Mouse (Mus musculus) cortical plate, adult 2 months (tissue): ENCODE results near the gene Plekhh2. TPM values are rescaled to one million over a fixed set of nuclear protein-coding genes. Genes with fewer than 3 reads are reported as not detected.

ENCODE experiments used
- H3K27ac ChIP-seq: fragments of 200-500 bp; 2 replicates; pipeline ENCODE4 v1.5.1; 2012; ENCODE audit warnings: low read length, control low read depth, inconsistent platforms; ENCODE audit not compliant: insufficient read depth
- H3K4me1 ChIP-seq: fragments of 200-500 bp; 2 replicates; pipeline ENCODE4 v1.6.1; 2011; ENCODE audit warnings: low read length; ENCODE audit not compliant: control insufficient read depth, insufficient read depth
- H3K4me3 ChIP-seq: fragments of 200-500 bp; 2 replicates; pipeline ENCODE4 v1.5.1; 2011; ENCODE audit warnings: mild to moderate bottlenecking, low read length, control low read depth; ENCODE audit not compliant: insufficient read depth
- CTCF ChIP-seq: fragments of 200-500 bp; IDR thresholded peaks from 2 replicates; pipeline ENCODE4 v1.5.1; 2011; ENCODE audit warnings: mild to moderate bottlenecking, control low read depth, low read length; ENCODE audit not compliant: insufficient read depth; ENCODE audit errors: extremely low read depth
- POLR2A ChIP-seq: fragments of 200-500 bp; IDR thresholded peaks from 2 replicates; pipeline ENCODE4 v1.6.1; 2011; ENCODE audit warnings: mild to moderate bottlenecking, low read length, control low read depth; ENCODE audit not compliant: insufficient read depth; ENCODE audit errors: extremely low read depth
- polyA plus RNA-seq: library from polyadenylated mRNA; depleted of rRNA; stranded (reverse); fragments of >200 nt; gene quantifications from 2 replicates; pipeline ENCODE4 v1.2.3, GENCODE M21; 2012

The Plekhh2 gene
- polyA plus RNA-seq, 1 experiment = 4.8 TPM

GRCm38 (mm10) chr17:84568807-84569206, 57.1 kb downstream of the Plekhh2 start:
- no peak overlapping the region for H3K4me3 ChIP-seq
- no peak overlapping the region for H3K27ac ChIP-seq
- no peaks in the 10 kb centered on the region for H3K4me1 ChIP-seq
- no peak for TF ChIP-seq POLR2A
- no peak for TF ChIP-seq CTCF

- no peak for TF ChIP-seq CTCF
- Histone ChIP-seq H3K4me1 (no peaks in the 10 kb centered on the region), H3K27ac (no peak overlapping the region), H3K4me3 (no peak overlapping the region)
Measured at GRCm38 (mm10) chr17:84569770-84570169, 58.1 kb downstream of the Plekhh2 start.

- Histone ChIP-seq H3K4me3 (no peak overlapping the region), H3K4me1 (no peaks in the 10 kb centered on the region), H3K27ac (no peak overlapping the region)
- TF ChIP-seq CTCF = no peak
- TF ChIP-seq POLR2A = no peak
Measured at GRCm38 (mm10) chr17:84571629-84572028, 59.9 kb downstream of the Plekhh2 start.

GRCm38 (mm10) chr17:84573305-84573704, 61.6 kb downstream of the Plekhh2 start:
- H3K4me3 ChIP-seq = no peak overlapping the region
- H3K27ac ChIP-seq = no peak overlapping the region
- no peak for TF ChIP-seq CTCF
- TF ChIP-seq POLR2A = no peak
- H3K4me1 ChIP-seq = no peaks in the 10 kb centered on the region

- Histone ChIP-seq H3K27ac (no peak overlapping the region), H3K4me3 (no peak overlapping the region), H3K4me1 (no peaks in the 10 kb centered on the region)
- no peak for TF ChIP-seq POLR2A
- TF ChIP-seq CTCF = no peak
Measured at GRCm38 (mm10) chr17:84573940-84574339, 62.2 kb downstream of the Plekhh2 start.

GRCm38 (mm10) chr17:84575108-84575507, 63.4 kb downstream of the Plekhh2 start:
- Histone ChIP-seq H3K4me3 (no peak overlapping the region), H3K4me1 (no peaks in the 10 kb centered on the region), H3K27ac (no peak overlapping the region)
- TF ChIP-seq CTCF = no peak
- no peak for TF ChIP-seq POLR2A

- Histone ChIP-seq H3K27ac (no peak overlapping the region), H3K4me1 (peaks cover 3% of the 10 kb centered on the region; the same call in 1 of the 2 replicates), H3K4me3 (no peak overlapping the region)
- TF ChIP-seq POLR2A = no peak
- TF ChIP-seq CTCF = no peak
Measured at GRCm38 (mm10) chr17:84576621-84577293, 65.1 kb downstream of the Plekhh2 start.

GRCm38 (mm10) chr17:84579249-84579648, 67.6 kb downstream of the Plekhh2 start:
- H3K27ac ChIP-seq = no peak overlapping the region
- H3K4me3 ChIP-seq = no peak overlapping the region
- TF ChIP-seq POLR2A (no peak), CTCF (no peak)
- peaks cover 3% of the 10 kb centered on the region; the same call in 1 of the 2 replicates for H3K4me1 ChIP-seq

GRCm38 (mm10) chr17:84579817-84580216, 68.1 kb downstream of the Plekhh2 start:
- TF ChIP-seq POLR2A (no peak), CTCF (no peak)
- Histone ChIP-seq H3K27ac (no peak overlapping the region), H3K4me3 (no peak overlapping the region), H3K4me1 (peaks cover 3% of the 10 kb centered on the region; the same call in 1 of the 2 replicates)

- H3K4me1 ChIP-seq = peaks cover 3% of the 10 kb centered on the region; the same call in 1 of the 2 replicates
- TF ChIP-seq POLR2A (no peak), CTCF (no peak)
- H3K27ac ChIP-seq = no peak overlapping the region
- no peak overlapping the region for H3K4me3 ChIP-seq
Measured at GRCm38 (mm10) chr17:84580821-84581220, 69.1 kb downstream of the Plekhh2 start.
